Mouse (Mus musculus) CD4-positive naive resting alpha-beta T cell, adult 76 days (primary cell): ENCODE data around the gene H2-Oa. TPM values are rescaled to one million over a fixed set of nuclear protein-coding genes. Genes with fewer than 3 reads are reported as not detected.

ENCODE experiments used
- total RNA-seq: library from RNA; stranded (reverse); gene quantifications from one replicate; pipeline ENCODE4 v1.2.4, GENCODE M21; 2023

H2-Oa gene
- total RNA-seq: 18.9 TPM

DNA sequence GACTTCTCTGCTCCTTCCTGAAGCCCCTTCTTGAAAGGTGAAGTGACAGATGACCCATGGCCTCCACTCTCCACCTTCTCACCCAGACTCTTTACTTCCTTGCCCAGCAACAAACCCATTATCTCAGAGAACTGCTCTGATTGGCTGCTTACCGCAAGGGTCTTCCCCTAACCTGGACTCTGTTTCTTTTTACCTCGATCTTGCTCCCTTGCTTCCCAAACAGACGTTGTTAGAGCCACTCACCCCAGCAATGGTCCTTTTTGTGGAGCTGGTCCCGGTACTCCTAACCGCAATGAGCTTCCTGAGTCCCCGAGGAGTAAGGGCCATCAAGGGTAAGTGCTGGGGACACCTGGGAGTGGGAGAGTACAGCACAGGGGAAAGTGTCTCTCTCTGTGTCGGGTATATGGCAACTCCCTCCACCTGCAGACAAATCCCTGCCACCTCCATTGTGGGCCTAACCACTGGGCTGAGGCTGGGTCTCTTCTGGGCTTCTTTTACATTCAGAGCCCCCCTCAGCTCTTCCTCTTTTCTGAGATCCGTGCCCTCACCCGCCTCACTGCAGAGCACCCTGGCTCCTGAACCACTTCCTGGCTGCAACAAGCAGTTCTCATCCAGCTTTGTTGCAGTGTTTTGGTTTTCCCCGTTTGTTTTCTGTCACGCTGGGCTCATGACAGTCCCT lies at the start of gene H2-Oa:
TSS of gene H2-Oa (plus strand) at position 144 of the 679 bp plus-strand sequence.

DNA sequence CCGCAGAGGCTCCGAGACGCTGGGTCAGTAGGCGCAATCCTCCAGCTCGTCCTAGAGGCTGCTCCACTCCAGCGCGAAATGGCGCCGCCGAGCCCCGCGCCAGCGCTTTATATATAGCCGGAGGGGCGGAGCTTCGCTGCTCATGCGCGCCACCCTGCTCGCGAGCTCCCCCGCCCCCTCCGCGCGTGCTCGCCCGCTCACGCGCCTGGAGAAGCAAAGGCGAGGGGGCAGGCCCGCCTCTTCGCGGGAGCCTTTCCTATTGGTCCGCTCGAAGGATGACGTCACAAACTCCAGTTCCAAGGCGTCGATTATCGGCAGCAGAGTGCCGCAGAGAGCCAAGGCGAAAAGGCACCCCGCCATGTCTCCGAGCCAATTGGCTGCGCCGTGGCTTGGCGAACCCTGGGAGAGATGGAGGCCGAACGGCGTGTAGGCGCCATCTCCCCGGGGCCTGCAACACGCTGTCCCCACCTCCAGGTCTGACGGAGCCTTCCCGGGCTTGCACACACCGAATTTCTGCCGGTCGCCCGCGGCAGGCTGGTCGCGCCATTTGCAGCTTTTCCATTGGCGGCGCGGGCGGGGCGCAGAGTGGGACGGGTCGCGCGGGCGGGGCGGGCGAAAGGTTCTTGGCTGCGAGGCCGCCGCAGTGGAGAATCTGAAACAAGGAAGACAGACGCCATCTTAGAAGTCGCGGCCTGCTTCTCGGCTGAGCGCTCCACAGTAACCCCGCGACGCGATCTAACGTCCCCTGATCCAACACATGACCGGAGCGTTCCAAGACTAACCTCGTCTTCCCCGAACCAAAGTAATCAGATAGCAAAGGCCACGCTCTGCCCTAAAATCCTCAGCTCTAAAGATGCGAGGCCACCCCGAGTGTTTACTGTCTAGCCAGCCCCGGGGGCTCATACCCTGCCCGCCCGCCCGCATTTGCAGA lies 27.4 kb downstream of the H2-Oa start, which contains the start of gene H2-DMa:
TSS of gene H2-DMa (plus strand) at position 293 of the 931 bp plus-strand sequence.

DNA sequence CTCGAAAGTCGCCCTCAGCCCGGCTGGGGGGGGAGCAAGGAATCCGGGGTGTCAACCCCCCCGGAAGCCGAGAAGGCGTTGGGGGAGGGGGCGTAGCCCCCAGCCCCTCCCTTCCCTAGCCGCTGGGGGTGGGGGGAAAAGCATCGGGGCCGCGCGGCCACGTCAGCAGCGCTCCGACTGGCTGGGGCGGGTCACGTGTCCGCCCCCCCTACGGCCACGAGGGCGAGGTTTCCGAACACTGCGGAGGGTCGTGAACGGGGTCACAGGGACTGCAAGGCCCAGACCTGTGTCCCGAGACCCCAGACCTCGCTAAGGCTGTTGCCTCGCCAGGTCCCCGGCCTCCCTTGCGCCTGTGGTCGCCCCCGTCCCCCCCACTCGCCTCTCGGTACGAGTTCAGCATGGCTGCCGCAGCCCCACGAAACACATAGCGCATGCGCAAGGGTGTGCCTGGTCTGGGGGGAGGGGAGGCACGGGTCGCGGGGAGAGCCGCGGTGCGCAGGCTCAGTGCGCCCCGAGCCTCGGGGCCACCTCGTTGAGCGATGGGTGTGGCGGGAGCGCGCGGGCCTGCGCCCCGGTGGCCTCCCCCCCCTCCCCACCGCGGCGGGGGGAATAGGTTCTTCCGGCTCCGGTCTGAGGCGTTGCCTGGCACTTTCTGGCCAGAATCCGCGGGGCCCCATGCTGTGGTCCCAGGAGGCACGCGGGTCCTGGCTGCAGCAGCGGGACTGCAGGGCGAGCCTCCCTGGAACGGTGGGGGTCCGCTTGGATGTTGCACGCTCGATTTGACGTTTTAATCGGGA lies 30.2 kb downstream of the H2-Oa start, which contains the start of gene Brd2:
TSS of gene Brd2 (minus strand) at position 447 of the 797 bp plus-strand sequence.

GRCm38 (mm10) chr17:34143033-34143432 lies 50.9 kb downstream of the H2-Oa start, which contains the start of gene H2-DMb2:
H2-DMb2 (plus strand) TSS chr17:34143307.

Other genes starting within 250 kb of the H2-Oa start
- 5.4 TPM for gene Cd320, start 249.2 kb upstream of the H2-Oa start, total RNA-seq
- gene Gm7029, start 218.5 kb upstream of the H2-Oa start, total RNA-seq: not detected
- 8.8 TPM for gene Kifc1, start 201.7 kb upstream of the H2-Oa start, total RNA-seq
- 0.76 TPM for gene Platr17, start 187.2 kb upstream of the H2-Oa start, total RNA-seq
- gene Daxx, start 182.9 kb upstream of the H2-Oa start, total RNA-seq: 59.3 TPM
- gene Tapbp, start 176.4 kb upstream of the H2-Oa start, total RNA-seq: 295 TPM
- gene Zbtb22, start 176.4 kb upstream of the H2-Oa start, total RNA-seq: 30.9 TPM
- 151 TPM for gene Rgl2, start 162.8 kb upstream of the H2-Oa start, total RNA-seq
- gene Pfdn6, start 152.0 kb upstream of the H2-Oa start, total RNA-seq: 53.9 TPM
- gene Wdr46, start 151.7 kb upstream of the H2-Oa start, total RNA-seq: 50.8 TPM
- 12.2 TPM for gene B3galt4, start 140.9 kb upstream of the H2-Oa start, total RNA-seq
- 60.4 TPM for gene Vps52, start 136.5 kb upstream of the H2-Oa start, total RNA-seq
- gene Rps18, start 136.3 kb upstream of the H2-Oa start, total RNA-seq: 2,154 TPM
- 5,034 TPM for gene H2-K1, start 92.0 kb upstream of the H2-Oa start, total RNA-seq
- gene Ring1, start 67.7 kb upstream of the H2-Oa start, total RNA-seq: 33.7 TPM
- gene H2-Ke6, start 64.3 kb upstream of the H2-Oa start, total RNA-seq: 127 TPM
- gene Slc39a7, start 60.7 kb upstream of the H2-Oa start, total RNA-seq: 76.3 TPM
- 107 TPM for gene Rxrb, start 60.5 kb upstream of the H2-Oa start, total RNA-seq
- gene Col11a2, start 52.9 kb upstream of the H2-Oa start, total RNA-seq: 34.2 TPM
- 66.2 TPM for gene H2-DMa, start 27.2 kb downstream of the H2-Oa start, total RNA-seq
- 332 TPM for gene Brd2, start 30.3 kb downstream of the H2-Oa start, total RNA-seq
- gene H2-DMb2, start 51.0 kb downstream of the H2-Oa start, total RNA-seq: 84.4 TPM
- 38.3 TPM for gene H2-DMb1, start 60.7 kb downstream of the H2-Oa start, total RNA-seq
- 157 TPM for gene Tap1, start 95.2 kb downstream of the H2-Oa start, total RNA-seq
- 98.4 TPM for gene Psmb9, start 95.4 kb downstream of the H2-Oa start, total RNA-seq
- 178 TPM for gene Psmb8, start 105.4 kb downstream of the H2-Oa start, total RNA-seq
- 125 TPM for gene Tap2, start 111.2 kb downstream of the H2-Oa start, total RNA-seq
- gene H2-Ob, start 146.6 kb downstream of the H2-Oa start, total RNA-seq: 105 TPM
- gene H2-Ab1, start 165.3 kb downstream of the H2-Oa start, total RNA-seq: 370 TPM
- 382 TPM for gene H2-Aa, start 195.5 kb downstream of the H2-Oa start, total RNA-seq
- gene H2-Eb1, start 213.5 kb downstream of the H2-Oa start, total RNA-seq: 280 TPM
- 3.8 TPM for gene H2-Eb2, start 233.3 kb downstream of the H2-Oa start, total RNA-seq